Mouse (Mus musculus): ENCODE data around the gene Ak5. TPM values are rescaled to one million over a fixed set of nuclear protein-coding genes. Genes with fewer than 3 reads are reported as not detected.

Gene Ak5
- total and polyA plus RNA-seq, 2 experiments from 2014 or later = 0.11 TPM; not detected in 1

DNA sequence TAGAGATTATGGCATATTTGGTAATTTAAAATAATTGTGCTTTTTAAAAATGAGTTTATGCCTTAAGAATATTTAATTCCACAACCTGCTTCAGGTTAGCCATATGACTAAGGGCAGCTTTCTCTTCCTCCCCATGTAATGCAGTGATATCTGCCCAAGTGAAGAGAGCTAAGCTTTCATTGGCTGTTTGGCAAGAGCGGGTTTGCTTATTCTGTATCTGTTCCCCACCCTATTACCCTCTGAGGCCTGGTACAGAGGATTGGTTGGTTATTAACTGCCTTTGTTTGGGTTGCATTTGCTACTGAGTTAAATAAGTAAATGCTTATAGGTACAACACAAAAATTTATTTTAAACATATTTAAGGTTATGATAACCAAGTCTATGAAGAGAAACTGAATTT, 221.2 kb downstream of the Ak5 start:
- no peaks in the 10 kb centered on the region for H3K4me1 ChIP-seq (ENCODE audit: control insufficient read depth, insufficient read depth)

DNA sequence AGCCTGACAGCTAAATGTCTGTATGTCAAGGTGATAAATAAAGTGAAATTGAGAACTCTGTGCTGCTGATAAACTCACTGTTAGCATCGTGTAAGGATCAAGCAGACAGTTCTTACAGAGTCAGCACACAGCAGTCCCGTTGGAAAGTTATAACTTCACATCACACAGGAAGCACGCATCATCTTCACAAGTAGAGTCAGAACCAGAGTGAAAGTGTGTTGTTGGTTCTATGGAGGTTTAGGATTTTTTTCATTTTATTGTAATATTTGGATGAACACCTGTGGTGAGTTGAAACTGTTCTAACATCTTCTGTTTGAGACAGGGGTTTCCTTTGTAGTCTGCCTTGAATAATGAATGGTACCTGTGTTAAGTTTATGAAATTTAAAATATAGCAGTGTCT, 224.0 kb downstream of the Ak5 start:
- Histone ChIP-seq H3K4me3 (ENCODE audit: low read depth, low read length) (no peak overlapping the region), H3K9me3 (replicated peaks; ENCODE audit: control insufficient read depth, low read length) (no peaks in the 10 kb centered on the region), H3K36me3 (replicated peaks; ENCODE audit: control insufficient read depth, insufficient read depth, low read length) (peaks cover 4% of the 10 kb centered on the region), H3K4me2 (ENCODE audit: low read depth, low read length) (no peak overlapping the region), H3K27ac (ENCODE audit: low read depth) (no peak overlapping the region), H3K27me3 (ENCODE audit: control insufficient read depth, insufficient read depth, low read length) (no peaks in the 10 kb centered on the region), H3K4me1 (ENCODE audit: control insufficient read depth, insufficient read depth) (no peaks in the 10 kb centered on the region), H3K9ac (replicated peaks; ENCODE audit: low read depth, low read length) (no peak overlapping the region)
- ATAC-seq (ENCODE audit: insufficient read depth, low read depth) (no peak), DNase-seq (ENCODE audit: low spot score) (no peak)
- TF ChIP-seq CTCF (IDR thresholded peaks at IDR 0.05; ENCODE audit: low read depth) = no peak
- 67% methylated on average over 3 of the region's 3 CpGs for WGBS

More for the DNA sequence above, 221.2 kb downstream of the Ak5 start:
- ATAC-seq (ENCODE audit: insufficient read depth, low read depth) (no peak), DNase-seq (ENCODE audit: low spot score) (no peak)
- TF ChIP-seq CTCF (IDR thresholded peaks at IDR 0.05; ENCODE audit: low read depth) (no peak), EP300 (IDR thresholded peaks at IDR 0.05; ENCODE audit: low read depth) (no peak)
- Histone ChIP-seq H3K4me3 (ENCODE audit: low read depth, low read length) (no peak overlapping the region), H3K4me2 (ENCODE audit: low read depth, low read length) (no peak overlapping the region), H3K36me3 (replicated peaks; ENCODE audit: control insufficient read depth, insufficient read depth, low read length) (peaks cover 32% of the 10 kb centered on the region), H3K27me3 (ENCODE audit: control insufficient read depth, insufficient read depth, low read length) (no peaks in the 10 kb centered on the region), H3K9me3 (replicated peaks; ENCODE audit: control insufficient read depth, low read length) (no peaks in the 10 kb centered on the region), H3K9ac (replicated peaks; ENCODE audit: low read depth, low read length) (no peak overlapping the region), H3K27ac (ENCODE audit: low read depth) (no peak overlapping the region)
- WGBS = 93% methylated on average over 1 of the region's 1 CpGs

DNA sequence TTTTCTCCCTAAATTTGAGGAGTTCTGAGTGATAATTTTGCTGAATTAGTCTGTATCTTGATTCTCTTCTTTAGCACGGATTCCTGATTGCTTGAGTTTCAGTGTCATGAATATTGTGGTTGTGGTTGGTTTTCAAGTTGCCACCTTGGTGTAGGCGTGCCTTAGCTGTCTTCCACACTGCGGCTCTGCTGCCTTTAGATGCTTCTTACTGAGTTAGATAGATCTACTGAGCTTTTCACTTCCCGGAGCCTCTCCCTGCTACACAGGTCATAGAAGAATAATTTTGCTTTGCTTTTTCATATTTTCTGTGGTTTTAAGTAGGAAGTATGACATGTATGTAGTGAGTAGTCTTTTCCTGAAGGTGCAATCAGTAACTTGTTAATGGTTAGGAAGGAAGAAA, 225.4 kb downstream of the Ak5 start:
- WGBS = 91% methylated on average over 4 of the region's 4 CpGs
- TF ChIP-seq CTCF (IDR thresholded peaks at IDR 0.05; ENCODE audit: low read depth) (no peak), EP300 (IDR thresholded peaks at IDR 0.05; ENCODE audit: low read depth) (no peak)

DNA sequence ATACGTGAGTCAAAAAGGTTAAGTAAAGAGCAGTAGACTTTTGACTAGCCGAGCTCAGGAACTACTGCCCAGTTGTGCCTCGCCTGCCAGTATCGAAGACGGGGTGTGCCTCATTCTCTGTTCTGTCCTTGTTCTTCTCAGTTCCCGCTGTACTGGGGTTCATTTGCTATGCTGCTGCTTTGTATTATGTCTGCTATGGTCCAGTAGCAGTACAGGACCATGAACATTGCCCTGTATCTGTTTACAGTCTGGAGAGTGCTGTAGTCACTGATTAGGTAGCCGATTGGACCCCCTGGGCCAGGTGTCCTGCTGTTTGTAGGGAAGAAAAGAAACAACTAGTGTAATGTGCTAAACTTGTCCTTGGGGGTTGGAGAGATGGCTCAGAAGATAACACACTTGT, 230.1 kb downstream of the Ak5 start:
- Histone ChIP-seq H3K36me3 (replicated peaks; ENCODE audit: control insufficient read depth, insufficient read depth, low read length) (peaks cover 18% of the 10 kb centered on the region; the same call in 1 of the 2 replicates), H3K4me1 (ENCODE audit: control insufficient read depth, insufficient read depth) (no peaks in the 10 kb centered on the region), H3K4me2 (ENCODE audit: low read depth, low read length) (no peak overlapping the region), H3K27ac (ENCODE audit: low read depth) (no peak overlapping the region), H3K9ac (replicated peaks; ENCODE audit: low read depth, low read length) (no peak overlapping the region), H3K4me3 (ENCODE audit: low read depth, low read length) (no peak overlapping the region), H3K27me3 (ENCODE audit: control insufficient read depth, insufficient read depth, low read length) (no peaks in the 10 kb centered on the region), H3K9me3 (replicated peaks; ENCODE audit: control insufficient read depth, low read length) (no peaks in the 10 kb centered on the region)
- WGBS = 95% methylated on average over 7 of the region's 7 CpGs
- ATAC-seq (ENCODE audit: insufficient read depth, low read depth) (no peak), DNase-seq (ENCODE audit: low spot score) (no peak)
- TF ChIP-seq CTCF (IDR thresholded peaks at IDR 0.05; ENCODE audit: low read depth) = no peak
- no peak for TF ChIP-seq EP300 (IDR thresholded peaks at IDR 0.05; ENCODE audit: low read depth)

More for the DNA sequence above, 225.4 kb downstream of the Ak5 start:
- no peak for ATAC-seq (ENCODE audit: insufficient read depth, low read depth)
- DNase-seq (ENCODE audit: low spot score) = no peak
- no peak overlapping the region for H3K4me3 ChIP-seq (ENCODE audit: low read depth, low read length)
- no peak overlapping the region for H3K9ac ChIP-seq (replicated peaks; ENCODE audit: low read depth, low read length)
- H3K27me3 ChIP-seq (ENCODE audit: control insufficient read depth, insufficient read depth, low read length) = no peaks in the 10 kb centered on the region
- no peaks in the 10 kb centered on the region for H3K4me1 ChIP-seq (ENCODE audit: control insufficient read depth, insufficient read depth)
- peaks cover 5% of the 10 kb centered on the region; the same call in 1 of the 2 replicates for H3K36me3 ChIP-seq (replicated peaks; ENCODE audit: control insufficient read depth, insufficient read depth, low read length)
- H3K27ac ChIP-seq (ENCODE audit: low read depth) = no peak overlapping the region
- H3K4me2 ChIP-seq (ENCODE audit: low read depth, low read length) = no peak overlapping the region
- no peaks in the 10 kb centered on the region for H3K9me3 ChIP-seq (replicated peaks; ENCODE audit: control insufficient read depth, low read length)

DNA sequence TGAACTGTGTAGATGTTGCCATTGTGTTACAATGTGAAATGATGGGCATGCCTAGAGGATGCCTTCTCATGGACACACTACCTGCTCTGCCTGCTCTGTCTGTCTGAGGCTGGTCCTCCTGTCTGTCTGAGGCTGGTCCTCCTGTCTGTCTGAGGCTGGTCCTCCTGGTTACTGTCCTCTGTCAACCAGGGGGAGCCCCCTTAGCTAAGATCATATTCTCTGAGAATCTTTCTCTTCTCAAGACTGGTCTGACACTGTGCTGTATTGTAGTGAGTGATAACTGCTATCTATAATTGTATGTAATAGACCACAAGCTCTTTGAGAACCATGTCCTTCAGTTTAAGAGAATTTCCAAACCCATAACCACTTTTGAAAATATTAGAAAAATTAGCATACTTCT, 232.6 kb downstream of the Ak5 start:
- Histone ChIP-seq H3K27me3 (ENCODE audit: control insufficient read depth, insufficient read depth, low read length) (no peaks in the 10 kb centered on the region), H3K4me1 (ENCODE audit: control insufficient read depth, insufficient read depth) (no peaks in the 10 kb centered on the region), H3K4me2 (ENCODE audit: low read depth, low read length) (no peak overlapping the region), H3K9me3 (replicated peaks; ENCODE audit: control insufficient read depth, low read length) (no peaks in the 10 kb centered on the region), H3K36me3 (replicated peaks; ENCODE audit: control insufficient read depth, insufficient read depth, low read length) (peaks cover 18% of the 10 kb centered on the region; the same call in 1 of the 2 replicates), H3K9ac (replicated peaks; ENCODE audit: low read depth, low read length) (no peak overlapping the region), H3K4me3 (ENCODE audit: low read depth, low read length) (no peak overlapping the region), H3K27ac (ENCODE audit: low read depth) (no peak overlapping the region)
- ATAC-seq (ENCODE audit: insufficient read depth, low read depth) = no peak
- TF ChIP-seq CTCF (IDR thresholded peaks at IDR 0.05; ENCODE audit: low read depth) (no peak), EP300 (IDR thresholded peaks at IDR 0.05; ENCODE audit: low read depth) (no peak)
- no peak for DNase-seq (ENCODE audit: low spot score)

DNA sequence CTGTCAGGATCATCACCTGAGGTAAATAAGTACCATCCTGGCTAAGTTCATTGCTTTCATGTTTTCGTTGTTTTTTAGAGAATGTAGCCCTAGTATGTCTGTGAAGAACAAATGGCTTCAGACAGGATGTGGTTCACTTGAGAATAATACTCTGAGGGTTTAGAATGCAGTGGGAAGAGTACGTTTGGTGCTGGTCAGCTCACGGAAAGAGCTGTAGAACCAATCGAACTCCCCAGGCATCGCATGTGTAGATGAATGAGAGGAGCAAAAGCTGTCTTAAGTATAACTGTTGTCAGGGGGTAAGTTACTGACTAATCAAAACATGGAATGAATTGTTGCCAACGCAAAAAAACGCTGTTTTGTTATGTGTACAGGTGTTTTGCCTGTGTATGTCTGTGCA, 235.5 kb downstream of the Ak5 start:
- no peak overlapping the region for H3K27ac ChIP-seq (ENCODE audit: low read depth)
- TF ChIP-seq EP300 (IDR thresholded peaks at IDR 0.05; ENCODE audit: low read depth) (no peak), CTCF (IDR thresholded peaks at IDR 0.05; ENCODE audit: low read depth) (no peak)
- DNase-seq (ENCODE audit: low spot score) (no peak), ATAC-seq (ENCODE audit: insufficient read depth, low read depth) (no peak)
- no peaks in the 10 kb centered on the region for H3K27me3 ChIP-seq (ENCODE audit: control insufficient read depth, insufficient read depth, low read length)
- H3K4me3 ChIP-seq (ENCODE audit: low read depth, low read length) = no peak overlapping the region
- no peak overlapping the region for H3K4me2 ChIP-seq (ENCODE audit: low read depth, low read length)
- WGBS = 94% methylated on average over 7 of the region's 7 CpGs
- peaks cover 26% of the 10 kb centered on the region for H3K36me3 ChIP-seq (replicated peaks; ENCODE audit: control insufficient read depth, insufficient read depth, low read length)
- no peaks in the 10 kb centered on the region for H3K4me1 ChIP-seq (ENCODE audit: control insufficient read depth, insufficient read depth)
- H3K9ac ChIP-seq (replicated peaks; ENCODE audit: low read depth, low read length) = no peak overlapping the region
- no peaks in the 10 kb centered on the region for H3K9me3 ChIP-seq (replicated peaks; ENCODE audit: control insufficient read depth, low read length)

Data from heart, postnatal 0 days (tissue).